Mouse (Mus musculus) spleen, postnatal 10 days (tissue): Measurements from ENCODE around the gene Prkacb.
"Not testable (repeated sequence)": the region's sequence is repeated elsewhere in the genome, so short reads cannot be mapped to it uniquely, and the experiment has no call there.

Source experiments
- DNase-seq, 2 experiments: peaks; one replicate each; pipeline ENCODE4 v3.0.0; 2021 to 2022; ENCODE audit warnings: low spot score in 2 of 2

Prkacb gene

DNA sequence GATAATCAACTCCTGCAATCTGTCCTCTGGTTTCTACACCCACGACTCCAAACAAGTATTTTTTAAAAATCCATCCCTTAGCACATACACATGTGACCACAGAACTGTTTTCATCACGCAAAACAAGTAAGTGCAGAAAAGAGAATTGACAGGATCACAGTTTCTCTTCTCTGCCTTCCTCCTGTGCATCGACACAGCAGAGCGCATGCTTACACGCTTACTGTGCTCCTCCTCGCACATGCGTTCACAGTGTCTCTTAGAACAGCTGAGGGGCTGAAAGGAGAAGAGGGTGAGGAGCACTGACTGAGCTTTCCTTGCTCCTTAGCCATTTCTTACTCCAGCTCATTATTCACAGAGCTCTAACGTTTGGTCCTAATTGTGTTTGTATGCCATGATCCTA lies 33.9 kb downstream of the Prkacb start:
- DNase-seq, result peak in 1 of 2 experiments; percentile 38

DNA sequence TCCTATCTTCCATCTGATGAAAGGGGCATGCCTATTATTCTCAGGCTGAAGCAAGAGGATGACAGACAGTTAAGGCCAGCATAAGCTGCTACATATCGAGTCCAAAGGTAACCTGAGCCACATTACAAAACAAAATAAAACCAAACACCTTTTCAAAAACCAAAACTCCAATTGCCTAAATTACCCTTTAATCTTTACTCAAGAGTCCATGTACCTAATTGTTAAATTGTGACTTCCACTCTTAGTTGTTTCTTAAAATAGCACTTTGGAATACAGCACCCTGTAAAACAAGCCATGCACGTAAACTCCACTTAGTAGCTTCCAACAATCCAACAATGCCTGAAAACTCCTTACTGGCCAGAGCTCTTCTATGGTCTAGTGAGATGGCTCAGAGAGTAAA lies 34.3 kb downstream of the Prkacb start:
- DNase-seq, result no peak

DNA sequence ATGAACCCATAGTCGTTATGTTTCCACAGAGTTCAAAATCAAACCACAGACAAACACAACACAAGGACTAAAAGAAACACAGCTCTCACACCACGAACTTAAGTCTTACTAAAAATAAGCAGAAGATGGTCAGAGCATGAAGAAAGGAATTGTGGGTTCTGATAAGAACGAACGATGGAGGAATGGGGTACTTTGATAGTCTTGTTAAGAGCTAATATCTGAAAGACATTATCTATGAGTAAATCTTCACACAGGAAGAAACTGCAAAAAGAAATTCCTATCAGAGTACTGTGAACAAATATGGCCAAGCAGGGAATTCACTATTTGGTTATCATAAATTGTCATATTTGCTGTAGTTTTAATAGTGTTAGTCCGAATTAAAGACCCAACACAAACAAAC lies 36.1 kb downstream of the Prkacb start:
- DNase-seq, result no peak

DNA sequence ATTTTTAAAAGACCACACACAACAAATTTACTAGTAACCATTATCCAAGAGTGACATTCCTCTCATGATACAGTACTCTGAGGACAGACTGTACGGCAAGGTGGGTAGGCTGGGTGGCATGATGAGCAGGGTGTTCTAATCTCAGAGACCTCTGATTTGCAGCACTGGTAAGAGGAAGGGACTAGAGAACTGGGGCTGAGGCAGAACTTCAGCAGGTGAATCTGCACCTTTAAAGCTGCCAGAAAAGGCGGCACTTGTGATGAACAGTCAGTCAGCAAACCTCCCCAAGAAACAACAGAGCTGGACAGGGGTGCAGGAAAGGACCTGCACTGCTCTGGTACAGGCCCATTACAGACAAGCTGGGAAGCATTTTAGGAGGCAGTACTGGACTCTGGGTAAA lies 41.9 kb downstream of the Prkacb start:
- DNase-seq, result no peak

DNA sequence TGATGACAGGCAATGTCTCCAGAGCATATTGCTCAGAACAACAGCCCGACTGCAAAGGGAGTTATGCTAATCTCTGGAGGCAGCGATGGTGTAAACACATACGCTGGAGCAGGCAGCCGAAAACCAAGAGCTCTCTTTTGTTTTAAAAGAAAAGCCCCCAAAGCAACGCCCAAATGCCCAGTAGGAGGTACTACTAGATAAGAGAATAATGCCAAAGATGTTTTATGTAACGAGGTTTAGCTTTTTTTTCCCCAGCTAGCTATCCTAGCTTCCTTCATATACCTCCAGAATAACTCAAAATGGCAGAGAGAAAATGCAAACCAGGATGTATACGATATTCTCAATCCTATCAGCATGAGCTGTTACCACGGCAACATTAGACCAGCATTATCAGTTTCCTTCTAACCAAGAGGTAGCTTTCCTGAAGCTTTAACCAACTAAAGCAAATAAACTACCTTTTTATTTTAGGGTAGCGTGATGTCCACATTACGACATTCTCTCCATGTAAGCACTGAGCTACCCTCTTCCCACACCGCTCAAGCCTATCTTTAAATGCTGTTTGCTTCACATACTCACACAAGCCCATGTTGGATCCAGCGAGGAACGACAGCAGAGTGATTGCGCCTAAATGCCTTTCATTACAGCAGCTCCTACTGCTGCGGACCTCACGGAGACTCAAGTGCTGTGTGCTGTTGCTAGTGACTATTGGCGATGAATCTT lies 42.7 kb downstream of the Prkacb start:
- DNase-seq, result no peak

DNA sequence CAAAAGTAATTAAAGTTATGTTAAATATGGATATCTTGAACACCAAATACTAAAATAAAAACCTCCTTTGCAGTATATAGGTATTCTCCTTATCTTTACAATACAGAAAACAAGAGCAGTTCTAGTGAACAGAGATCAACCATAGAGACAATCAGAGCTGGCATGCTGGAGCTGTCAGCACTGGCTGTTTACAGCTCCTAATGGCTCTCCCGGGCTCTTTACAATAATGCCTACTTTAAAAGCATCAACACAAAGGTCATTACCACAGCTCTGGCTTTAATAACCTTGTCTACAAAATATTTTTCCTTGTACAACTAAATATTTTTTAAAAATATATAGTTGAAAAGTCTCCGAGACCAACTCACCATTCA lies 43.2 kb downstream of the Prkacb start:
- no peak for DNase-seq

DNA sequence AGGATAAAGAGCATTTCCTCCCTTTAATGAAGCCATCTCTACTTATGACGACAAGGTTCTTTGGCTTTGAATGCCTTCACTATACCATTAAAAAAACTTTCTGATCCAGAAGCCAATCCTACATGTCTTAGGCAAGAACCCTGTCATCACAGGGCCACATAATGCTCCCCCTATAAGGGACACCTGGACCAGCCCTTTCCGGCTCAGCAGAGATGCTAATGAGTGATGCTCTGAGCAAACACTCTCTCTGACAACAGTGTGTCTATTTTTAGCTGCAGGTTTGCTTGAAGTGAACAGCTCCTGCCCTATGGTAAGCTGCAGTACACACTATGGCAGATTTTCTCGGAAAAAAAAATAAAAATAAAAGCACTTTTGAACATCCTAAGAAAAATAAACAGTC lies 43.9 kb downstream of the Prkacb start:
- no peak for DNase-seq

DNA sequence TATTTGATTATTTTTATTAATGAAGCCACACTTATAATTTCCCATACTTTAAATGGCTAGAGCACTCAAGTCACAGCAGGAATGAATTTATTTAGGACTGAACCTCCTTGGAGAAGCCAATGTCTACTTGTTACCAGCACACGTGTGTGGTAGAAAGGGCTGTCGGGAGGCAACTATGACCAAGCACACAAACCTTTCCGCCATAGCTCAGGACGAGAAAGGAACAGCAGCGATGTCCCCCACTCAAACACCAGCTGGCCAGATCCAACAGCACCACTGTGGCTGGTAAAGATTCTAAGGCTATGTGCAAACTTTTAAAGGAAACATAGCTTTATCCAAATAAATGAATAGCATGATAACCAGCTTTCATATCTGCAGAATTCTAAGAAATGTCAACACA lies 44.4 kb downstream of the Prkacb start:
- DNase-seq, result no peak

DNA sequence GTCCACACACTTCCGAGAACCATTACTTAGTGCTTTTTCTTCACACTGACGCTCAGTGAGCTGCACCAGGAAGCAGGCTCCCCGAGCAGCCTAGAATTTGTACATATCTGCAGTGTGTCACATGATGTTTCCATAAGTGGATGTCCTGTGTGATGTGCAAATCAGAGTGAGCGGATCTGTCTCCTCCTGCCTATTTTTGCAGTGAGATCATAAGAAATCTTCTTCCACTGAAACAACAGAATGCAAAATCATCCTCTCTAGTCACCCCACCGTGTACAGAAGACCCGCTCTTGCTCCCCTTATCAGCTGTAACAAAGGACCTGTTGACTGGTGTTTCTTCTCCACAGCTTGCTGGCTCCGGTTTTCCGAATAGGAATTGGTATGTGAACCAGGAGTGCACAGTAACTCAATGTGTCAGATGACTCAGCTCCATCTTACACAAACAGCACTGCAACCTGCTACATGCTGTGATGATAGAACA lies 46.0 kb downstream of the Prkacb start:
- DNase-seq, result no peak

DNA sequence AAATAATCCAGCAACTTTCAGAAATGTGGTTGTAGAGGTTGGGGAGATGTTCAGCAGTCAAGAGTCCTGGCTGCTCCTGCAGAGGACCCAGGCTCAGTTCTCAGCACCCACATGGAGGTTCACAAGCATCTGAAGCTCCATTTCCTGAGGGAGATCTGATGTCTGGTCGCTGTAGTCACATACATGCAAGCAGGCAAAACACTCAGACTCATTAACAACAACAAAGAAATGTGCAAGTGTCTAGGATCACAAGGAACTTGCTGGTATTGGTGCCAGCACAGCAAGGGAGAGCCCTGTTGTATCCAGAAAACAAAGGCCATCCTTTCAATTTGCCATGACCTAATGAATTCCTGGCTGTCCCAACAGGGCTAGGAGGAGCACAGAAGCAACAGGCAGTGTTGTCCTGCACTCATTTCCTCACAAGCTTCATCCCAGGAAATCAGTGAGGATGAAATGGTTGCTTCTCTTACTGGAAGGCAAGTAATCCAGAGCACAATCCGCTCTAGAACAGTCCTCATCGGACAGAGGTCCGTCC lies 46.7 kb downstream of the Prkacb start:
- DNase-seq, result no peak

DNA sequence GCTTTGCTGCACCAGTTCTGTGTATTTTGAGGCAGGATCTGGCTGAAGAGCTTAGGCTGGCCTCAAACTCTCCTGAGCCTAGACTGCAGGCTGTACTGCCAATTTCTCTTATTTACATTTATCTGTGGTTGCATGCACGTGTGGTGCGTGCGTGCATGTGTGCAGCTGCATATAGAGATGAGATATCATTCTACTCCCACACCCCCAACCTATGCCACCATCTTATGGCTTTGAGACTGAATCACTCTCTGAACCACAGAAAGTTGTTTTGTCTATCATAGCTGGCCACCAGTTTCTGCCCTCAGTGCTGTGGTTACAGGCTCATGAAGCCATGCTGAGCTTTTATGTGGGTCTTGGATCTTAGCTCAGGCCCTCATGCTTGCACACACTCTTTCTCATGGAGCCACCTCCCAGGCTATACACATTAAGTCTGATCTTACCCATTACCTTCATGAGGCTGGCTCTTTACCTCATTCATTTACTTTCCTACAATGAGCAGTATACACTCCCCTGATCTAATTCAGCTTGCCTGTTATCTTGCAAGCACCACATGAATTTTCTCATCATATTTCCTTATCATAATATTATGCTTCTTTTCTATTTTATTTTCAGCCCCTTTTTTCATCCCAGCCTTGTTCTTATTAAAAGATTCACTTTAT lies 47.8 kb downstream of the Prkacb start:
- DNase-seq, result no peak

DNA sequence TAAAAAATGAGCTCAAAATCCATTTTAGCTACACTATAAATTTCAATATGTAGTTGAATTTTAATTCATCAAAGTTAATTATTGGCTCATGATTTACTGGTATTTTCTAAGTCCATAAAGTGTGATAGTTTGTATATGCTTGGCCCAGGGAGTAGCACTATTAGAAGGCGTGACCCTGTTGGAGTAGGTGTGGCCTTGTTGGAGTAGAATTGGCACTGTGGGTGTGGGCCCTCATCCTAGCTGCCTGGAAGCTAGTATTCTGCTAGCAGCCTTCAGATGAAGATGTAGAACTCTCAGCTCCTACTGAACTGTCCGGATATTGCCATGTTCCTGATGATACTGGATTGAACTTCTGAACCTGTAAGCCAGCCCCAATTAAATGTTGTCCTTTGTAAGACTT lies 49.7 kb downstream of the Prkacb start:
- not testable (repeated sequence) for DNase-seq

DNA sequence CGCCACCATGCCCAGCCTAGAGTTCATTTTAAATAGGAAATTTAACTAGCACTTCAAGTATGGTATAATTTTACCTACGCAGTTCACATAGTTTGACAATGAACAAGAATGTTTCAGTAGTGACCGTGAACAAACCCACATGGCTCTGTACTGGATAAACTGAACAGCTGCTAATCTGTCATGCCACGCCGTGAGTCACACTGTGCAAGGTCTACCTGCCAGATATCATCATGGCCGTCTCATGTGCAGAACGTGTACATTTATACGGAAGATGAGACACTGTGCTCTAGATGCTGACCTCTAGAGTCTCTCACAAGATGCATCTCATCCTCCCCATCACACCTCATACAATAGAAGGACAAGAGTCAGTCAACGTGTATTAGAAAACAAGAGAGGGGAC lies 51.5 kb downstream of the Prkacb start:
- DNase-seq, result no peak

DNA sequence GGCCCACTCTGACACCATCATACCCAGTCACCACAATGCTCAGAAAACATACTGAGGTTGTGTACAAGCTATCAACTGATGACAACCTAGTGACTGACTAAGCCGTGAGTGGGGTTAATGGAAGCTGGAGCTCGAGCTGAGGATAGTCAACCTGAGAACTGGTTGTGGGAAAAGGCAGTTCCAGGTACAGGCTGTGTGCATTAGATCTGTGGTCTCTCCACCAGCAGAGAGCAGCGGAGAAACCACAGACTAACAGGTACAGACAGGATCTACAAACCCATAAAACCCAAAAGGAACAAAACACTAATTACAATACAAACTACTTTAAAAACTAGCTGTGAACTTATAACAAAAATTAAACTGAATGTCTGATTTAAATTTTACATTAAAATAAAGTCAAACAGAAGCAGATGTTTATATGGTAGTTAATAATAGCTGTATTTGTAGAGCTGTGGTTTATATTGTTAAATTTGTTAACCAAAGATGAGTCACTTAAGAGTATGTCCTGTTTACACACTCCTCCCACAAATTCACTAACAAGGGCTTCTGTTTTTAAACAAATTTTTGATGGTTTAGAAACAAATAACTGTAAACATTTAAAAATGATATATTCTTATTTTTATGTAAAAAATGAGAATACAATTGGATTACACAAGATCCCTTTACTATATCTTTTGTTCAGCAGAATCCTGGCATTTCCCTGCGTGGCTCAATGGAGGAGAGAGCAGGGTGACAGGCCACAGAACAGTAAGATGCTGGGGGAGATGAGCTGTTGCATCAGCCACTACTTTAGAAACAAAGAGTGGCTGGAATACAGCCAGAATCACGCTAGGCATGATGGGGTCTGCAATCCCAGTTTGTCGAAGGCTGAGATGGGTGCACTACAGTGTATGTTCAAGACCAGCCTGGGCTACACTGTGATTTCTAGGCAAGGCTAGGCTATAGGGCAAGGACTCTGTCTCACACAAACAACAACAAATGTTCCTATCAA lies 54.5 kb downstream of the Prkacb start:
- no peak for DNase-seq

DNA sequence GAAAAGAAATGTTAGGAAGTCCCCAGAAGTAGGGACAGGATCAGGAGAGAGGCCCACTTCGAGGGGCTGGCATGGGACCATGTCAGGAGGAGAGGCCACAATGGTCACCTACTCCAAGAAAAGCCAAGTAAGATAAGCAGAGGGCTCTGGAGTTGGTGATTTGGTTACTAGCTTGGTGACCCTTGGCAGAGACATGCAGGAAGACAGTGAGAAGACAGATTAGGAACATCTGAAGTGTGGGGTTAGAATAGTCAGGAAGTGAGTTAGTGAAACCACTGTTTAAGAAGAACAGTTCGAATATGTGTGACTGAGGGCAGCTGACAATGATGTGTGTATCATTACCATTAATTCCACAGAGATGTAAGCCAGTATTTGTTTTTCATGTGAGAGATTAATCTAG lies 58.5 kb downstream of the Prkacb start:
- no peak for DNase-seq

DNA sequence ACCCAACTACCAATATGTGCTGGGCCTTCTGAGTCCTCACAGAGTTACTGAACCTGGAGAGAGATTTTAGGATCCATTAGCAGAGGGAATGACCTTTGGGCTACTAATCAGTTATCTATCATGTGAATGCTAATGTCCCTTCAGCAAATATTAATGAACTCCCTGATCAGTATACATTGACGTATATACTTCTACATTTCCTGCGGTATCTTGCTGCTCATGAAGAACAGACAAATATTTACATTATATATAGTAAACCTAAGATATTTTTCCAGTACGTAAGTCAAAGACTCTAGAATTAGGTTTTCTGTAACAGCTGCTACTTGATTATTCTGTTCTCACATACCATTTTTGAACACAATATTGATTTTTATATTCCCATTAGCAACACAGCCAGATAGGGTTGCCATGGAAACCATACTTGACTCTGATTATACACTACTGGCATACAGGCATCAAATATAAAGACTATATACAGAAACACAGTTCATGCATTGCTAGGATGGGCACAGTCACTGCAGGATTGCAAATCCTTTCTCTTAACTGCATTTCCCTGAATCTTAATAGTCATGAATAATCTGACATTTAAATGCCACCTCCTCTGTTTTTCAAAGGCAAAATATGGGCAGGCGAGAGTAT lies 71.1 kb downstream of the Prkacb start:
- no peak for DNase-seq

DNA sequence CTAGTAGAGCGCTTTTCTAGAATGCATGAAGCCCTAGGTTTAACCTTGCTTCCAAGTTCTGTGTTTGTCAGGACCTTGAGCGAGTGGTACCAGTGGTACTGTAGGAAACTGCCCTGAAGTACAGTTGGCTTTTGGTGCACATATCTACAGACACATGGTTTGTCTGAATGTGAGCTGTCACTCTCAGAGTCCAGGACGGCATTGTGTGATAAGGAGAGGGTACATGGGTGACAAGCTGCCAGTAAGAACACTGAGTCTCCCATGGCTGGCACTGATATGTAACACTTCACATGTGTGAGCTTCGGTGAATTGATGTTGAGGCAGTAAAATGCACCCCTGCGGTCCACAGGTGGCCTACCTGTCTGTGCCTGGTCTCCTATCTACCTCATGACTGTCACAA lies 71.6 kb downstream of the Prkacb start:
- DNase-seq, result no peak

DNA sequence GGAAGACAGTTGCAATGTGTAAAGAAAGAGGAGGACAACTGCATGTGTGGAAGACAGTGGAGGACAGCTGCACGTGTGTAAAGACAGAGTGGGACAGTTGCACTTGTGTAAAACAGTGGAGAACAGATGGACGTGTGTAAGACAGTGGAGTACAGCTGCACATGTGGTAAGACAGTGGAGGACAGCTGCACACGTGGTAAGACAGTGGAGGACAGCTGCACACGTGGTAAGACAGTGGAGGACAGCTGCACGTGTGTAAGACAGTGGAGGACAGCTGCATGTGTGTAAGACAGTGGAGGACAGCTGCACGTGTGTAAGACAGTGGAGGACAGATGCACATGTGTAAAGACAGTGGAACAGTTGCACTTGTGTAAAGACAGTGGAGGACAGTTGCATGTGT lies 76.6 kb downstream of the Prkacb start:
- DNase-seq, result not testable (repeated sequence)

DNA sequence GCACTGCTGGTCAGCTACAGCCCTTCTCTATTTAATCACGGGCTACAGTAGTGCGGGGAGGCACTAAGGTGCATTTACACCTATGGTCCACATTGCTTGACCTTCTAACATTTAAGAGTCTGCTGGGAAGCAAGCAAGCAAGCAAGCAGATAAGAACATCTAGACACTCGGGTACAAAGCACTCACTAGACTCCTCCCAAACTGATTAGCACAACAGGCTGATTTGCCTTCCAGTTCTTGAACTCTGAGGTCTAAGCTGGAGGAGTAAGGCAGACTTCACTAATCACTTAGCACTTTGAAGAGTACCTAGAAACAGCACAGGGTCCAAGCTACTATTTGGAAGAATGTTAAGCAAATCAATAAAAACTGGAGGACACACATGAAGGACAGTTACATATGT lies 77.1 kb downstream of the Prkacb start:
- DNase-seq, result no peak

DNA sequence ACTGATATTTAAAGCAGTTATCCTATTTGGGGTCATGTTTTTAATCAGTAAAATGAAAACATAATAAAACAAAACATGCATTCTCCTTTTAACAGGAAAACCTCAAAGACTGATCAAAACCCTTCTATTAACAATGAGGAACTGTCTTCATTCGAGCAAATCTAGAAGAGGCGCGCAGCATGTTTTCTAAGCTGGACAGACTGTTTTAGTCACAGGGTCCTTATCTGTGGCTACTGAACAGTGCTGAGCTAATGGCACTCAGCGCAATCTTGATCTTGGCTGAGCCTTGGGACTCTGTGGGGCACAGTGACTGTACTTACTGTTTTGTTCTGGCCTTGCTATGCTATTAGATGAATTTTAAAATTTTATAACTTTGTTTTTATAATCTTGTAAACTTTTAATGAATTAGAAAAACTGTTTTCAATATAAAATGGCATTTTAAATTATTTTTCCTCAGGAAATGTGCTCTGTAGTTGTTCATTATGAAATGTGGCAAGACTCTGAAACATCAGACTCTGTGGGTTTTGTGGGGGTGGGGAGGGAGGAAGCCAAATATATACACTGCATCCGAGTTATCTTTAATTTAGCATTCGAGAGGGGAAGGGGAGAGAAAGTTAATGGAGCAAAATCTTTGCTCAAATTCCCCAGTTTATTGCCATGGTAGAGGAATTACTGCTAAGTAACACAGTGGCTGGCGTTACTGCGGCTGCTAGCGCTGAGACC lies 77.7 kb downstream of the Prkacb start:
- no peak for DNase-seq

DNA sequence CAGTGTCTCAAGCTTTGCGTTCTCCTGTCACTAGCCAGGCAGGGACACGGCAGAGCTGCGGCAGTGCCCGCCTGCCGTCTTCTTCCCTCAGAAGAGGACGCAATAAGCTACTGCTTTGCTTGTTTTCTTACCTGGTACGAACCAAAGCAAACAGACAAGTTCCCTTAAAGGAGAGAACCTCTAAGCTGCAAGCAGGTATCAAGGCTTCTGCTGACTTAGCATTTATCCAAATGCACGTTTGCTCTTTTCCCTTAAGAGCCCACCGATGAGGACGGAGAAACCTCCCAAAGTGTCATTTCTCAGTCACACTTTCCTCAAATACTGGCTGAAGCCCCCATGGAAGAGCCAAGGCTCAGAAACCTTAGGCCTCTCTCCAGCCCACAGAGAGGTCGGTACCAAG lies 81.3 kb downstream of the Prkacb start:
- DNase-seq, result no peak
